Mouse (Mus musculus) hindbrain, embryonic 16.5 days (tissue): ENCODE measurements around the gene Prkar1b. TPM values are rescaled to one million over a fixed set of nuclear protein-coding genes. Genes with fewer than 3 reads are reported as not detected.
A peak's percentile ranks its signal among the peaks of the same experiment; 100 is the strongest.

Source experiments
- ATAC-seq: fragments of 200-750 bp; cut with Nextera tagmentation; 2 replicates; pipeline ENCODE4 v1.8.0; 2017; ENCODE audit warnings: moderate TSS enrichment, moderate library complexity
- H3K27ac ChIP-seq: fragments of 300-500 bp; sonication (generic); 2 replicates; pipeline ENCODE4 v1.5.1; 2014; ENCODE audit warnings: low read depth, mild to moderate bottlenecking, control low read depth, low read length, moderate library complexity
- H3K27me3 ChIP-seq: fragments of 300-500 bp; sonication (generic); replicated peaks from 2 replicates; pipeline ENCODE4 v1.6.1; 2014; ENCODE audit warnings: low read length; ENCODE audit not compliant: control insufficient read depth, insufficient read depth
- H3K36me3 ChIP-seq: fragments of 300-500 bp; sonication (generic); 2 replicates; pipeline ENCODE4 v1.6.1; 2014; ENCODE audit warnings: mild to moderate bottlenecking, low read length, moderate library complexity, mixed read lengths; ENCODE audit not compliant: control insufficient read depth, insufficient read depth
- H3K4me1 ChIP-seq: fragments of 300-500 bp; sonication (generic); 2 replicates; pipeline ENCODE4 v1.6.1; 2014; ENCODE audit warnings: low read depth, low read length; ENCODE audit not compliant: control insufficient read depth, insufficient read depth
- H3K4me2 ChIP-seq: fragments of 300-500 bp; sonication (generic); 2 replicates; pipeline ENCODE4 v1.6.1; 2014; ENCODE audit warnings: mild to moderate bottlenecking, low read length, control low read depth, moderate library complexity
- H3K4me3 ChIP-seq: fragments of 300-500 bp; sonication (generic); 2 replicates; pipeline ENCODE4 v1.5.1; 2014; ENCODE audit warnings: mild to moderate bottlenecking, low read length, control low read depth, moderate library complexity
- H3K9ac ChIP-seq: fragments of 300-500 bp; sonication (generic); 2 replicates; pipeline ENCODE4 v1.6.1; 2014; ENCODE audit warnings: low read depth, mild to moderate bottlenecking, control low read depth, low read length, moderate library complexity
- H3K9me3 ChIP-seq: fragments of 300-500 bp; sonication (generic); 2 replicates; pipeline ENCODE4 v1.6.1; 2014; ENCODE audit warnings: mild to moderate bottlenecking, low read length, moderate library complexity; ENCODE audit not compliant: control insufficient read depth
- WGBS: fragments of 180-500 bp; shearing (Covaris S2); extraction: QIAGEN DNeasy Blood & Tissue Kit; methylation state at CpG from one replicate; pipeline ENCODE4 v1.1.7; 2014; 5-methylcytosine and 5-hydroxymethylcytosine counted together
- polyA plus RNA-seq: library from polyadenylated mRNA; unstranded; fragments of >200 nt; fragmentation: Nextera tagmentation; extraction: Ambion mirVana; gene quantifications from 2 replicates; pipeline ENCODE4 v1.2.1, GENCODE M21; 2015

Prkar1b gene
- polyA plus RNA-seq, 1 experiment from 2014 or later, result 332 TPM

- Histone ChIP-seq H3K4me1 (peaks cover 11% of the 10 kb centered on the region; the same call in 1 of the 2 replicates), H3K9me3 (no peaks in the 10 kb centered on the region), H3K4me3 (no peak overlapping the region), H3K9ac (no peak overlapping the region), H3K4me2 (no peak overlapping the region), H3K27ac (peak overlapping the region; percentile 31), H3K36me3 (peaks cover 15% of the 10 kb centered on the region), H3K27me3 (no peaks in the 10 kb centered on the region)
- WGBS, result 45% methylated on average over 10 of the region's 10 CpGs
- peak; percentile 57; the same call in 1 of the 2 replicates for ATAC-seq
Observed at GRCm38 (mm10) chr5:139174556-139175547, 25.1 kb upstream of the Prkar1b start.

GRCm38 (mm10) chr5:139174141-139174540, 24.3 kb upstream of the Prkar1b start:
- Histone ChIP-seq H3K9me3 (no peaks in the 10 kb centered on the region), H3K36me3 (peaks cover 12% of the 10 kb centered on the region), H3K27ac (peak overlapping the region; percentile 54), H3K4me3 (no peak overlapping the region), H3K9ac (no peak overlapping the region), H3K4me2 (no peak overlapping the region), H3K27me3 (no peaks in the 10 kb centered on the region), H3K4me1 (peaks cover 11% of the 10 kb centered on the region; the same call in 1 of the 2 replicates)
- no peak for ATAC-seq
- 63% methylated on average over 10 of the region's 10 CpGs for WGBS

DNA sequence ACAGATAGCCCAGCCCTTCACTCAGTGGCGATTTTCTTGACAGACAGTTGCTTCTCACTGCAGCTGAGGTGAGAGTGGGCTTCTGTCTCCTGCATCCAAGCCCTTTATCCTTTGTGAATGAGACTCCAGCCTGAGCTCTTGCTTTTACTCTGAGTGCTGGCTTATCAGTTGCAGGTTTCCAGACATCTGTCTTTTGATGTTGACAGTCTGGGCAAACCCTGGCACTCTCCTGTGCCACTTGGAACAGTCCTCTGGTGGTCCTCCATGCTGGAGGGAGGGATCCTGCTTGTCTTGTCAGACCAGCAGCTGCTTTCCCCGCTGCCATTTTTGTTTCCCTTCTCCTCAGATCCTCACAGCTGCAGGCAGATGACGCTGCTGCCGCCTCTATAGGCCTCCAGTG, 22.1 kb upstream of the Prkar1b start:
- no peak overlapping the region for H3K4me3 ChIP-seq
- 93% methylated on average over 4 of the region's 4 CpGs for WGBS
- H3K9ac ChIP-seq, result no peak overlapping the region
- H3K36me3 ChIP-seq, result peaks cover 9% of the 10 kb centered on the region
- H3K27me3 ChIP-seq, result no peaks in the 10 kb centered on the region
- ATAC-seq, result no peak
- no peak overlapping the region for H3K4me2 ChIP-seq
- no peak overlapping the region for H3K27ac ChIP-seq
- peaks cover 11% of the 10 kb centered on the region; the same call in 1 of the 2 replicates for H3K4me1 ChIP-seq
- no peaks in the 10 kb centered on the region for H3K9me3 ChIP-seq

DNA sequence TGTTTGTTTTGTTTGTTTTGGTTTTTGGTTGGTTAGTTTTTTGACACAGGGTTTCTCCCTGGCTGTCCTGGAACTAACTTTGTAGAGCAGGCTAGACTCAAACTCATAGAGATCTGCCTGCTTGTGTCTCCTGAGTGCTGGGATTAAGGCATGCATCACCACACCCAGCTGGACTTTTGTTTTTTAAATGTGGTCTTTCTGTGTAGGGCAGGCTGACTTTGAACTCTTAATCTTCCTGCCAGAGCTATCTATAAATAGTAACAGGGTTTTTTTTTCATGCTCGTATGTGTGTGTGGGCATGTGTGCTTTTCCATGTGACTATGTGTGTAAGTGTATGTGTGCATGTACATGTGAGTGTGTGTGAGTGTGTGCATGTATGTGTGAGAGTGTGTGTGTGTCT, 17.7 kb upstream of the Prkar1b start:
- Histone ChIP-seq H3K4me3 (no peak overlapping the region), H3K9ac (no peak overlapping the region), H3K27me3 (no peaks in the 10 kb centered on the region), H3K9me3 (no peaks in the 10 kb centered on the region), H3K36me3 (peaks cover 18% of the 10 kb centered on the region), H3K4me2 (no peak overlapping the region), H3K4me1 (no peaks in the 10 kb centered on the region), H3K27ac (no peak overlapping the region)
- WGBS, result 64% methylated on average over 1 of the region's 1 CpGs
- no peak for ATAC-seq

DNA sequence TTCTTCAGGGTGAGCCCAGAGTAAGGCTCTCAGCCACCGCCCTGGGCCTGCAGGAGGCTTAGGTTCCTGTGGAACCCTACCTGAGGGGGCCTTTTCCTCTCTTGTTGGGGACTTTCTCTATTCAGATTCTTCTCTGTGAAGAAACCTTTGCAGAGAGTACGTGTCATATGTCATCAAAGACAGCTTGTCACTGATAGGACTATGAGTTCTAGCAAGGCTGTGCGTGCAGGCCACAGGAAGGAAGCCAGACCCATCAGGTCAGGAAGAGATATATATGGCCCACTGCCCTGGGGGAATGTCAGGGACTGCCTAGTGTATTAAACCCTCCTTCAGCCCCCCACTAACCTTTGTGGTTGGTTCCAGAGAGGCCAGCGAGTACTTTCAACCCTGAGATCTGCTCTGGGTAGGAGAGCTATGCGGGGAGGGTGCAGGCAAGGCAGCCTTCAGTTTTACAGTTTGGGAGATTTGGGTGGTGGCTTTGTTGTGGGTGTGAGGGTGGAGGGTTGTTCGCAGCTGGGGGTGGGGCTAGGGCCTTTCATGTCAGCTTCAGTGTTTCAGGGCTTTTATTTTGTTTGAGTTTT, 17.1 kb upstream of the Prkar1b start:
- Histone ChIP-seq H3K4me3 (no peak overlapping the region), H3K9ac (no peak overlapping the region), H3K27me3 (no peaks in the 10 kb centered on the region), H3K4me2 (no peak overlapping the region), H3K36me3 (peaks cover 19% of the 10 kb centered on the region), H3K9me3 (no peaks in the 10 kb centered on the region), H3K4me1 (no peaks in the 10 kb centered on the region), H3K27ac (no peak overlapping the region)
- 92% methylated on average over 6 of the region's 6 CpGs for WGBS
- no peak for ATAC-seq

DNA sequence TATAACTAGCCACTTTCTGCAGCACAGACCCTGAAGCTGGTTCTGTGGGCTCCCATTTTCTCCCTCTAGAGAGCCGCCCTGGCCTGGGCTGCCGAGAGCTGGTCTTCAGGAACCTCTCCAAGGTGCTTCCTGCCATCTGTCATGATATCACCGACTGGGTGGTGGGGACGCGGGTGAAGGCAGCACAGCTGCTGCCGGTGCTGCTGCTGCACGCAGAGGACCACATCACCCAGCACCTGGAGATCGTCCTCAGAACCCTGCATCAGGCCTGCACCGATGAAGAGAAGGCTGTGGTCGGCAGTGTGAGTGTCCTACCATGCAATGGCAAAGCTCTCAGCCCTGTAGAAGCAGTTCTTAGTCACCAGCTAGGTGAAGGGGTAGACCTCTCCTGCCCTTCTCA, 11.8 kb upstream of the Prkar1b start:
- no peak overlapping the region for H3K9ac ChIP-seq
- no peak for ATAC-seq
- H3K36me3 ChIP-seq, result peaks cover 19% of the 10 kb centered on the region
- H3K4me2 ChIP-seq, result no peak overlapping the region
- 94% methylated on average over 10 of the region's 10 CpGs for WGBS
- no peak overlapping the region for H3K27ac ChIP-seq
- H3K9me3 ChIP-seq, result no peaks in the 10 kb centered on the region
- H3K4me1 ChIP-seq, result no peaks in the 10 kb centered on the region
- H3K4me3 ChIP-seq, result no peak overlapping the region
- H3K27me3 ChIP-seq, result no peaks in the 10 kb centered on the region

GRCm38 (mm10) chr5:139160899-139161298, 11.1 kb upstream of the Prkar1b start:
- H3K27ac ChIP-seq, result no peak overlapping the region
- no peaks in the 10 kb centered on the region for H3K27me3 ChIP-seq
- H3K9ac ChIP-seq, result no peak overlapping the region
- peaks cover 17% of the 10 kb centered on the region for H3K36me3 ChIP-seq
- no peak overlapping the region for H3K4me2 ChIP-seq
- H3K4me3 ChIP-seq, result no peak overlapping the region
- no peak for ATAC-seq
- H3K4me1 ChIP-seq, result no peaks in the 10 kb centered on the region
- WGBS, result 91% methylated on average over 8 of the region's 8 CpGs
- H3K9me3 ChIP-seq, result no peaks in the 10 kb centered on the region

- no peaks in the 10 kb centered on the region for H3K9me3 ChIP-seq
- ATAC-seq, result peak; percentile 7
- peaks cover 17% of the 10 kb centered on the region for H3K4me1 ChIP-seq
- H3K9ac ChIP-seq, result peak overlapping the region; percentile 80
- H3K36me3 ChIP-seq, result peaks cover 17% of the 10 kb centered on the region
- peak overlapping the region; percentile 95 for H3K4me2 ChIP-seq
- H3K4me3 ChIP-seq, result peak overlapping the region; percentile 87
- 0% methylated on average over 31 of the region's 45 CpGs for WGBS
- H3K27me3 ChIP-seq, result no peaks in the 10 kb centered on the region
- peak overlapping the region; percentile 67; the same call in 1 of the 2 replicates for H3K27ac ChIP-seq
Observed at GRCm38 (mm10) chr5:139150603-139151031, 816 bp upstream of the Prkar1b start.
